Mouse (Mus musculus): ENCODE data around the gene Nagk. TPM values are rescaled to one million over a fixed set of nuclear protein-coding genes. Genes with fewer than 3 reads are reported as not detected.
A peak's percentile ranks its signal among the peaks of the same experiment; 100 is the strongest.

The Nagk gene
- polyA plus RNA-seq, 1 experiment from 2014 or later, result 112 TPM

- Histone ChIP-seq H3K27me3 (ENCODE audit: control insufficient read depth, insufficient read depth, low read length) (no peaks in the 10 kb centered on the region), H3K4me2 (ENCODE audit: low read depth, low read length) (no peak overlapping the region), H3K36me3 (ENCODE audit: control insufficient read depth, insufficient read depth, low read length) (no peaks in the 10 kb centered on the region), H3K9me3 (ENCODE audit: control insufficient read depth, low read length) (no peaks in the 10 kb centered on the region), H3K4me3 (ENCODE audit: low read depth, low read length) (no peak overlapping the region), H3K27ac (ENCODE audit: low read depth, low read length) (no peak overlapping the region), H3K9ac (replicated peaks; ENCODE audit: low read depth, low read length) (no peak overlapping the region), H3K4me1 (ENCODE audit: control insufficient read depth, insufficient read depth, low read length) (peaks cover 8% of the 10 kb centered on the region)
- no peak for ATAC-seq (ENCODE audit: low read depth)
- WGBS, result 80% methylated on average over 4 of the region's 4 CpGs
These were observed 3.4 kb upstream of the Nagk start for GRCm38 (mm10) chr6:83791251-83791890.

- 11% methylated on average over 13 of the region's 13 CpGs for WGBS
- H3K4me1 ChIP-seq (ENCODE audit: control insufficient read depth, insufficient read depth, low read length), result peaks cover 8% of the 10 kb centered on the region
- no peaks in the 10 kb centered on the region for H3K9me3 ChIP-seq (ENCODE audit: control insufficient read depth, low read length)
- peak; percentile 47; the same call in 1 of the 2 replicates for ATAC-seq (ENCODE audit: low read depth)
- H3K4me3 ChIP-seq (ENCODE audit: low read depth, low read length), result peak overlapping the region; percentile 72
- H3K27ac ChIP-seq (ENCODE audit: low read depth, low read length), result peak overlapping the region; percentile 93
- peak overlapping the region; percentile 78 for H3K4me2 ChIP-seq (ENCODE audit: low read depth, low read length)
- H3K27me3 ChIP-seq (ENCODE audit: control insufficient read depth, insufficient read depth, low read length), result no peaks in the 10 kb centered on the region
- peak overlapping the region; percentile 87 for H3K9ac ChIP-seq (replicated peaks; ENCODE audit: low read depth, low read length)
- H3K36me3 ChIP-seq (ENCODE audit: control insufficient read depth, insufficient read depth, low read length), result 0 out of 2 replicates have a peak, but pooled peaks cover under 1% of the 10 kb centered on the region
These were observed 714 bp downstream of the Nagk start for GRCm38 (mm10) chr6:83795492-83795900.

- no peak overlapping the region for H3K9ac ChIP-seq (replicated peaks; ENCODE audit: low read depth, low read length)
- 51% methylated on average over 3 of the region's 3 CpGs for WGBS
- H3K4me3 ChIP-seq (ENCODE audit: low read depth, low read length), result no peak overlapping the region
- ATAC-seq (ENCODE audit: low read depth), result no peak
- no peaks in the 10 kb centered on the region for H3K27me3 ChIP-seq (ENCODE audit: control insufficient read depth, insufficient read depth, low read length)
- peaks cover 11% of the 10 kb centered on the region for H3K36me3 ChIP-seq (ENCODE audit: control insufficient read depth, insufficient read depth, low read length)
- no peak overlapping the region for H3K4me2 ChIP-seq (ENCODE audit: low read depth, low read length)
- peaks cover 8% of the 10 kb centered on the region for H3K4me1 ChIP-seq (ENCODE audit: control insufficient read depth, insufficient read depth, low read length)
- H3K27ac ChIP-seq (ENCODE audit: low read depth, low read length), result no peak overlapping the region
- H3K9me3 ChIP-seq (ENCODE audit: control insufficient read depth, low read length), result no peaks in the 10 kb centered on the region
These were observed 1.9 kb downstream of the Nagk start for GRCm38 (mm10) chr6:83796686-83797085.

- no peak overlapping the region for H3K9ac ChIP-seq (replicated peaks; ENCODE audit: low read depth, low read length)
- H3K9me3 ChIP-seq (ENCODE audit: control insufficient read depth, low read length), result no peaks in the 10 kb centered on the region
- H3K4me3 ChIP-seq (ENCODE audit: low read depth, low read length), result no peak overlapping the region
- H3K4me2 ChIP-seq (ENCODE audit: low read depth, low read length), result no peak overlapping the region
- peaks cover 20% of the 10 kb centered on the region for H3K36me3 ChIP-seq (ENCODE audit: control insufficient read depth, insufficient read depth, low read length)
- no peak for ATAC-seq (ENCODE audit: low read depth)
- no peak overlapping the region for H3K27ac ChIP-seq (ENCODE audit: low read depth, low read length)
- H3K27me3 ChIP-seq (ENCODE audit: control insufficient read depth, insufficient read depth, low read length), result no peaks in the 10 kb centered on the region
- H3K4me1 ChIP-seq (ENCODE audit: control insufficient read depth, insufficient read depth, low read length), result no peaks in the 10 kb centered on the region
- WGBS, result 96% methylated on average over 5 of the region's 5 CpGs
These were observed 7.3 kb downstream of the Nagk start for GRCm38 (mm10) chr6:83802033-83802432.

GRCm38 (mm10) chr6:83802846-83803245 is 8.1 kb downstream of the Nagk start:
- WGBS, result 91% methylated on average over 3 of the region's 3 CpGs
- no peak overlapping the region for H3K4me2 ChIP-seq (ENCODE audit: low read depth, low read length)
- ATAC-seq (ENCODE audit: low read depth), result no peak
- H3K4me3 ChIP-seq (ENCODE audit: low read depth, low read length), result no peak overlapping the region
- no peaks in the 10 kb centered on the region for H3K27me3 ChIP-seq (ENCODE audit: control insufficient read depth, insufficient read depth, low read length)
- H3K27ac ChIP-seq (ENCODE audit: low read depth, low read length), result no peak overlapping the region
- H3K4me1 ChIP-seq (ENCODE audit: control insufficient read depth, insufficient read depth, low read length), result no peaks in the 10 kb centered on the region
- no peaks in the 10 kb centered on the region for H3K9me3 ChIP-seq (ENCODE audit: control insufficient read depth, low read length)
- no peak overlapping the region for H3K9ac ChIP-seq (replicated peaks; ENCODE audit: low read depth, low read length)
- peaks cover 20% of the 10 kb centered on the region for H3K36me3 ChIP-seq (ENCODE audit: control insufficient read depth, insufficient read depth, low read length)

- Histone ChIP-seq H3K4me2 (ENCODE audit: low read depth, low read length) (no peak overlapping the region), H3K4me1 (ENCODE audit: control insufficient read depth, insufficient read depth, low read length) (no peaks in the 10 kb centered on the region), H3K27ac (ENCODE audit: low read depth, low read length) (no peak overlapping the region), H3K4me3 (ENCODE audit: low read depth, low read length) (no peak overlapping the region), H3K9me3 (ENCODE audit: control insufficient read depth, low read length) (no peaks in the 10 kb centered on the region), H3K36me3 (ENCODE audit: control insufficient read depth, insufficient read depth, low read length) (peaks cover 5% of the 10 kb centered on the region; the same call in 1 of the 2 replicates), H3K9ac (replicated peaks; ENCODE audit: low read depth, low read length) (no peak overlapping the region), H3K27me3 (ENCODE audit: control insufficient read depth, insufficient read depth, low read length) (no peaks in the 10 kb centered on the region)
- 95% methylated on average over 3 of the region's 3 CpGs for WGBS
- no peak for ATAC-seq (ENCODE audit: low read depth)
These were observed 21.0 kb downstream of the Nagk start for GRCm38 (mm10) chr6:83815801-83816200.

GRCm38 (mm10) chr6:83818996-83819395 is 24.2 kb downstream of the Nagk start:
- H3K4me1 ChIP-seq (ENCODE audit: control insufficient read depth, insufficient read depth, low read length), result no peaks in the 10 kb centered on the region
- H3K36me3 ChIP-seq (ENCODE audit: control insufficient read depth, insufficient read depth, low read length), result 0 out of 2 replicates have a peak, but pooled peaks cover under 1% of the 10 kb centered on the region
- H3K9ac ChIP-seq (replicated peaks; ENCODE audit: low read depth, low read length), result no peak overlapping the region
- H3K27ac ChIP-seq (ENCODE audit: low read depth, low read length), result no peak overlapping the region; the same call in 1 of the 2 replicates
- no peaks in the 10 kb centered on the region for H3K27me3 ChIP-seq (ENCODE audit: control insufficient read depth, insufficient read depth, low read length)
- no peak for ATAC-seq (ENCODE audit: low read depth)
- 86% methylated on average over 1 of the region's 1 CpGs for WGBS
- H3K4me2 ChIP-seq (ENCODE audit: low read depth, low read length), result no peak overlapping the region
- no peaks in the 10 kb centered on the region for H3K9me3 ChIP-seq (ENCODE audit: control insufficient read depth, low read length)
- no peak overlapping the region for H3K4me3 ChIP-seq (ENCODE audit: low read depth, low read length)

- no peak overlapping the region for H3K27ac ChIP-seq (ENCODE audit: low read depth, low read length)
- no peak overlapping the region for H3K9ac ChIP-seq (replicated peaks; ENCODE audit: low read depth, low read length)
- H3K4me1 ChIP-seq (ENCODE audit: control insufficient read depth, insufficient read depth, low read length), result no peaks in the 10 kb centered on the region
- H3K4me2 ChIP-seq (ENCODE audit: low read depth, low read length), result no peak overlapping the region
- WGBS, result 87% methylated on average over 2 of the region's 2 CpGs
- no peaks in the 10 kb centered on the region for H3K36me3 ChIP-seq (ENCODE audit: control insufficient read depth, insufficient read depth, low read length)
- no peak overlapping the region for H3K4me3 ChIP-seq (ENCODE audit: low read depth, low read length)
- no peaks in the 10 kb centered on the region for H3K27me3 ChIP-seq (ENCODE audit: control insufficient read depth, insufficient read depth, low read length)
- no peak for ATAC-seq (ENCODE audit: low read depth)
- no peaks in the 10 kb centered on the region for H3K9me3 ChIP-seq (ENCODE audit: control insufficient read depth, low read length)
These were observed 26.1 kb downstream of the Nagk start for GRCm38 (mm10) chr6:83820727-83821515.

GRCm38 (mm10) chr6:83821856-83822255 is 27.1 kb downstream of the Nagk start:
- Histone ChIP-seq H3K27me3 (ENCODE audit: control insufficient read depth, insufficient read depth, low read length) (no peaks in the 10 kb centered on the region), H3K9ac (replicated peaks; ENCODE audit: low read depth, low read length) (no peak overlapping the region), H3K4me1 (ENCODE audit: control insufficient read depth, insufficient read depth, low read length) (no peaks in the 10 kb centered on the region), H3K4me2 (ENCODE audit: low read depth, low read length) (no peak overlapping the region), H3K36me3 (ENCODE audit: control insufficient read depth, insufficient read depth, low read length) (no peaks in the 10 kb centered on the region), H3K4me3 (ENCODE audit: low read depth, low read length) (no peak overlapping the region), H3K9me3 (ENCODE audit: control insufficient read depth, low read length) (no peaks in the 10 kb centered on the region), H3K27ac (ENCODE audit: low read depth, low read length) (no peak overlapping the region)
- no peak for ATAC-seq (ENCODE audit: low read depth)
- 56% methylated on average over 2 of the region's 2 CpGs for WGBS

All from neural tube, embryonic 14.5 days (tissue).